9 mouse cellular contexts compared by ENCODE assay signal in the genomic region with DNA sequence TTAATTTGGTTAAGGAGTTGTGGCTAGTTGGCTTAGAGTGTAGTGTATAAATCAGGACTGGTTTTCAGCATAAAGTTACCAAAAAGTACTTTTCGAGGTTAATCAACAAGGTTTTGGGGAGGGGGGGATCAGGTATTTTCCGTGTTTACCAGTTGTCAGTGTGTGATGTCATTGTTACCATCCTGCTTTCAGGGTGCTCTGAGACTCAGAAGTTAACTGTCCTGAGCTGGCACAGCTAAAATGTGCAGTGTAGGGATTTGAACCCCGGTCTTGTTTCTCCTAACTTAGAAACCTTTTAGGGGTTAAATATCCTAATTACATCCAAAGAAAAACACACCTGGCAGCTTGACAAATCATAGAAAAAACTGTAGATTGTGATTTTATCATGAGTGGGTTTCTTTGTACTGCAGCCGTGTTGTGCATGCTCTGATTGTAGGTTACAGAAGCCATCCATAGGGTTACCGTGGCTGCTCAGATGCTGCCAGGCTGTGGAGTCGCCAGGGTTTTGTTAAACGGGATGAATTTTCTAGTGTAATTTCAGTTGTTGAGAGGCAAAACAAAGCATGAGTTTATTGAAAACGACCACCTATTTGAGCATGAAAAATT. TPM values are rescaled to one million over a fixed set of nuclear protein-coding genes. Genes with fewer than 3 reads are reported as not detected.
A peak's percentile ranks its signal among the peaks of the same experiment; 100 is the strongest.
DNase-seq lines count a peak whose midpoint lies in the region; ATAC-seq lines count a peak whose summit lies in the region.
"Had no signal": no experiment of that assay in that cellular context is flagged by ENCODE, and none has a peak within 500 bp of the region (broad histone marks: within the 10 kb centered on the region; RNA-seq: fewer than 3 reads in every experiment).

No protein-coding gene starts in this region.

- no peak for ATAC-seq in heart, embryonic 16.5 days (replicated peaks; ENCODE audit: extremely low read depth, insufficient read depth, low FRiP score)
- peak; percentile 15 for ATAC-seq in CD4-positive, CD25-positive, alpha-beta regulatory T cell, adult 4 months
- ATAC-seq in forebrain, embryonic 11.5 days (replicated peaks; ENCODE audit: low FRiP score): 0 out of 2 replicates have a peak, but pooled peaks have one; percentile 57
- ATAC-seq in liver, embryonic 12.5 days: no peak

- no peaks in the 10 kb centered on the region for H3K27me3 ChIP-seq in heart, embryonic 16.5 days (ENCODE audit: control insufficient read depth, insufficient read depth, low read length)
- H3K27me3 ChIP-seq in forebrain, embryonic 11.5 days (ENCODE audit: control insufficient read depth, insufficient read depth, low read length): no peaks in the 10 kb centered on the region
- no peaks in the 10 kb centered on the region for H3K27me3 ChIP-seq in liver, embryonic 12.5 days (replicated peaks)
- H3K27me3 ChIP-seq: Patski had no signal

- peak overlapping the region; percentile 40 for H3K4me3 ChIP-seq in heart, embryonic 16.5 days (ENCODE audit: low read length)
- H3K4me3 ChIP-seq in forebrain, embryonic 11.5 days (ENCODE audit: low read depth, low read length): no peak overlapping the region
- no peak overlapping the region for H3K4me3 ChIP-seq in liver, embryonic 12.5 days

- peak overlapping the region; percentile 80 for H3K27ac ChIP-seq in heart, embryonic 16.5 days (ENCODE audit: low read length)
- H3K27ac ChIP-seq in forebrain, embryonic 11.5 days (ENCODE audit: low read depth, low read length): peak overlapping the region; percentile 94
- peak overlapping the region; percentile 14; the same call in 1 of the 2 replicates for H3K27ac ChIP-seq in liver, embryonic 12.5 days

- WGBS in heart, embryonic 16.5 days: 59% methylated on average over 8 of the region's 8 CpGs
- 66% methylated on average over 8 of the region's 8 CpGs for WGBS in forebrain, embryonic 11.5 days
- WGBS in liver, embryonic 12.5 days (ENCODE audit: insufficient replicate concordance): 77% methylated on average over 8 of the region's 8 CpGs

- H3K4me2 ChIP-seq in heart, embryonic 16.5 days (ENCODE audit: low read depth, low read length): peak overlapping the region; percentile 56
- H3K4me2 ChIP-seq in forebrain, embryonic 11.5 days (ENCODE audit: low read depth, low read length, severe bottlenecking): peak overlapping the region; percentile 41; the same call in 1 of the 2 replicates
- H3K4me2 ChIP-seq in liver, embryonic 12.5 days: no peak overlapping the region

- H3K9ac ChIP-seq in heart, embryonic 16.5 days (ENCODE audit: low read length): 0 out of 2 replicates have a peak overlapping the region, but pooled peaks have one; percentile 20
- peak overlapping the region; percentile 39; the same call in 1 of the 2 replicates for H3K9ac ChIP-seq in forebrain, embryonic 11.5 days (ENCODE audit: low read length)
- H3K9ac ChIP-seq in liver, embryonic 12.5 days: no peak overlapping the region

- peaks cover 18% of the 10 kb centered on the region for H3K4me1 ChIP-seq in heart, embryonic 16.5 days (ENCODE audit: control insufficient read depth, insufficient read depth, low read length)
- H3K4me1 ChIP-seq in forebrain, embryonic 11.5 days (replicated peaks; ENCODE audit: control insufficient read depth, insufficient read depth, low read length): peaks cover 3% of the 10 kb centered on the region; the same call in 1 of the 2 replicates
- peaks cover 5% of the 10 kb centered on the region for H3K4me1 ChIP-seq in liver, embryonic 12.5 days

- DNase-seq in heart, postnatal 14 days: no peak
- no peak for DNase-seq in forebrain, embryonic 11.5 days (ENCODE audit: low spot score)
- no peak for DNase-seq in adrenal gland, adult 2 months
- no peak for DNase-seq in left cerebral cortex, adult 11 months (ENCODE audit: low spot score)
- DNase-seq in testis, postnatal 14 days (ENCODE audit: low spot score): no peak

- intact Hi-C loops in heart, postnatal 14 days (cut with DNase I): no loop called here

- peaks cover 15% of the 10 kb centered on the region for H3K36me3 ChIP-seq in heart, embryonic 16.5 days (ENCODE audit: control insufficient read depth, insufficient read depth)
- H3K36me3 ChIP-seq in forebrain, embryonic 11.5 days (ENCODE audit: control insufficient read depth, insufficient read depth, low read length): peaks cover 6% of the 10 kb centered on the region; the same call in 1 of the 2 replicates
- H3K36me3 ChIP-seq in liver, embryonic 12.5 days: peaks cover 46% of the 10 kb centered on the region

- H3K9me3 ChIP-seq in heart, embryonic 16.5 days (replicated peaks; ENCODE audit: control insufficient read depth, low read length): 0 out of 2 replicates have a peak, but pooled peaks cover 3% of the 10 kb centered on the region
- no peaks in the 10 kb centered on the region for H3K9me3 ChIP-seq in forebrain, embryonic 11.5 days (ENCODE audit: control insufficient read depth, low read length)
- no peaks in the 10 kb centered on the region for H3K9me3 ChIP-seq in liver, embryonic 12.5 days (replicated peaks)

RNA-seq across cellular contexts. Expression of gene Arid4a, which starts 31.8 kb away (rescaled TPM):
- 27.9 and 29.3 TPM in 2 replicates for polyA plus RNA-seq in heart, embryonic 16.5 days (2015; fragmentation: Nextera tagmentation; extraction: Ambion mirVana)
- total RNA-seq in heart, postnatal 14 days (2021): 10 to 100 TPM; 16.9 TPM
- polyA plus RNA-seq in CD4-positive, CD25-positive, alpha-beta regulatory T cell, adult 4 months (2017; shearing (Covaris generic)): 100 to 1,000 TPM; 104 to 130 TPM
- polyA plus RNA-seq in forebrain, embryonic 11.5 days (2014; fragmentation: Nextera tagmentation; extraction: Ambion mirVana): 35.7 and 38.1 TPM in 2 replicates
- 23.4 and 24.1 TPM in 2 replicates for polyA plus RNA-seq in liver, embryonic 12.5 days (2016; fragmentation: Nextera tagmentation; extraction: Ambion mirVana)
- total RNA-seq in adrenal gland, adult 2 months (2021): 10 to 100 TPM; 19.0 to 20.1 TPM
- polyA plus RNA-seq in adrenal gland, adult 2 months (2012; rRNA removed): 1.7 and 1.8 TPM in 2 replicates

Comparison
In these comparisons a context has a peak if more than half of its experiments do, and no peak if none do; other contexts are left out.
1. ATAC-seq: peak in CD4-positive, CD25-positive, alpha-beta regulatory T cell, adult 4 months (single experiment) and forebrain, embryonic 11.5 days (single experiment); none in heart, embryonic 16.5 days (single experiment) and liver, embryonic 12.5 days (single experiment).
2. H3K27ac ChIP-seq: peak in every context shown above with its lines; median percentile 94 in forebrain, embryonic 11.5 days; 80 in heart, embryonic 16.5 days; 14 in liver, embryonic 12.5 days.